Mouse (Mus musculus) megakaryocyte, embryonic 14.5 days (primary cell): ENCODE results near the gene Opcml. TPM values are rescaled to one million over a fixed set of nuclear protein-coding genes. Genes with fewer than 3 reads are reported as not detected.

ENCODE experiments used
- H3K27me3 ChIP-seq: replicated peaks from 2 replicates; pipeline ENCODE3; 2012; ENCODE audit warnings: inconsistent platforms
- H3K36me3 ChIP-seq: replicated peaks from 2 replicates; pipeline ENCODE3; 2012; ENCODE audit warnings: low read length, inconsistent platforms, mixed read lengths
- H3K4me1 ChIP-seq: 2 replicates; pipeline ENCODE4 v1.6.1; 2012; ENCODE audit warnings: inconsistent platforms
- H3K4me3 ChIP-seq: replicated peaks from 2 replicates; pipeline ENCODE3; 2012; ENCODE audit warnings: moderate library complexity, mild to moderate bottlenecking, inconsistent platforms
- H3K9me3 ChIP-seq: 2 replicates; pipeline ENCODE4 v1.6.1; 2012; ENCODE audit warnings: inconsistent platforms
- FLI1 ChIP-seq: IDR thresholded peaks from 2 replicates; pipeline ENCODE4 v1.6.1; 2012; ENCODE audit warnings: low read length, inconsistent platforms, mixed read lengths
- GATA1 ChIP-seq: IDR thresholded peaks from 3 replicates; pipeline ENCODE4 v1.6.1; 2012; ENCODE audit warnings: mixed read lengths, low read length, inconsistent platforms, borderline replicate concordance
- polyA plus RNA-seq: library from polyadenylated mRNA; stranded (reverse); fragments of >175 nt; gene quantifications from 2 replicates; pipeline ENCODE4 v1.2.3, GENCODE M21; 2012; ENCODE audit warnings: low replicate concordance; ENCODE audit not compliant: insufficient read depth

The Opcml gene
- polyA plus RNA-seq, 1 experiment: 0.07 TPM

DNA sequence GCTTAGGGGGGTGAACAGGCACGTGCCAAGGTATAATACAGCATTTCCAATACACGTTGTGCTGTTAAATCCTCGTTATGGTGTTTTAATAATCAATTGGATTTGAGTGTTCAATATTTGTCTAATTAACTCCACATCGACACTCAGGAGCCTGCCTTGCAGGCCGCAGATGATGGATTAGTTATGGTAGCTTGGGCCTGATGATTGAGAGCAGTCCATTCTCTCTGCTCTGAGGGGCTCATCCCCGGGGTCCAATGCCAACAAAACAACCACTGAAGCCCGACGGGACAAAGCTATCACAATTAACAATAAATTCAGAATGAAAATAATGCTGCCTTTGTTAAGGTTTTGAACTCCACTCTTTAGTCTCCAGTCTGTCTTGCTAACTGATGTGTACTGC is 641.6 kb downstream of the Opcml start:
- H3K27me3 ChIP-seq: no peaks in the 10 kb centered on the region
- TF ChIP-seq FLI1 (no peak), GATA1 (no peak)
- no peak overlapping the region for H3K4me3 ChIP-seq
- H3K4me1 ChIP-seq: no peaks in the 10 kb centered on the region
- 0 out of 2 replicates have a peak, but pooled peaks cover 5% of the 10 kb centered on the region for H3K9me3 ChIP-seq
- H3K36me3 ChIP-seq: no peaks in the 10 kb centered on the region

DNA sequence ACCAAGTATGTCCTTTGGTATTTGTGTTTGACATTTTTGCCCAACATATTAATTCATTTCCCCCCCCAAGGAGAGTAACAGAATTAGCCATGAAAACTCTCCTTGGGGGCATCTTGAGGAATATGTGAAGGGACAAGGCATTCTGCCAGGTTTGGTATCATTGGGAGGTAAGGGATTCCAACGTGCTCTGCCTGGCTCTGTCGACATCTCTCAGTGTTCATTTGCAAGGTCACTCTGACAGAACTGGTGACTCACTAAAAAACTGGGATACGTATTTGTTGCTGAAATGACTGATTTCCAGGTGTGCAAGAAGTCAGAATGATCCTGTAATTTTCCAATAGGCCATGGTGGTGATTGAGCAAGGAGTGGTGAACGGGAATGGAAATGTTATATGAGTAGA is 648.2 kb downstream of the Opcml start:
- Histone ChIP-seq H3K36me3 (no peaks in the 10 kb centered on the region), H3K27me3 (no peaks in the 10 kb centered on the region), H3K4me3 (no peak overlapping the region), H3K4me1 (no peaks in the 10 kb centered on the region), H3K9me3 (no peaks in the 10 kb centered on the region)
- no peak for TF ChIP-seq GATA1
- no peak for TF ChIP-seq FLI1

DNA sequence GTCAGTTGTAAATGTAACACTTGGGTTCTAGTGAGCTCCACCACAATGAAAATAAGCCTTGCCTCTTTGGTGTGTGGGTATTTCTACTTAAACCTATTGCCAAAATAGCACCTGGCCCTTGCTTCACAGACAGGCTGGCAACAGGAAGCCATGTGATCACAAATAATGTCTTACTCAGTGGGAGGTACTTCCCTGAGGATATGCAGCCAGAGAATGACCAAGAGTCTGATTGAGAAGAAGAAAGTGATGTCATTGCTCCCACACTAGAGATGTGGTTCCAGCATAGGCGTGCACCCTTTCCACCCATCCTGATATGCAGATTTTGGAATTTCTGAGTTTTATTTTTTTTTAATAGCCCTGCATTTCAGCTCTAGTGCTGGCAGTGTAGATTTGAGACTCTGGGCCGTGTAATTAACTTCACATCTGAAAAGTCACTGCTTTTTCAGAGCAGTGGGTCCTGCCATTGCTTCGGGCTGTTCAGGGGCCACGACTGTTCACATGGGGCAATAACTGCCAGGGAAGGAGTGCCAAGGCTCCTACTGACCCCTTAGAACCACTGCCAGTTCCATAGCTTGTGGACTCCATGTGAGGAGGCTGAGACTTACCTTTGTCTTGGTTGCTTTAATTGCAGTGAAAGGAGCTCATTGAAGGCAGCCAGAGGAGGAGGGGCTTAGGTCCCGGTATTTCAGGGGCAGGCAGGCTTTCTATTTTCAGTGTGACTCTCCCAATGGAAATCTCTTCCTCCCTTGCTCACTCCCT is 649.0 kb downstream of the Opcml start:
- H3K4me3 ChIP-seq: no peak overlapping the region
- no peaks in the 10 kb centered on the region for H3K9me3 ChIP-seq
- no peaks in the 10 kb centered on the region for H3K36me3 ChIP-seq
- no peaks in the 10 kb centered on the region for H3K27me3 ChIP-seq
- TF ChIP-seq FLI1 (no peak), GATA1 (no peak)
- H3K4me1 ChIP-seq: no peaks in the 10 kb centered on the region

DNA sequence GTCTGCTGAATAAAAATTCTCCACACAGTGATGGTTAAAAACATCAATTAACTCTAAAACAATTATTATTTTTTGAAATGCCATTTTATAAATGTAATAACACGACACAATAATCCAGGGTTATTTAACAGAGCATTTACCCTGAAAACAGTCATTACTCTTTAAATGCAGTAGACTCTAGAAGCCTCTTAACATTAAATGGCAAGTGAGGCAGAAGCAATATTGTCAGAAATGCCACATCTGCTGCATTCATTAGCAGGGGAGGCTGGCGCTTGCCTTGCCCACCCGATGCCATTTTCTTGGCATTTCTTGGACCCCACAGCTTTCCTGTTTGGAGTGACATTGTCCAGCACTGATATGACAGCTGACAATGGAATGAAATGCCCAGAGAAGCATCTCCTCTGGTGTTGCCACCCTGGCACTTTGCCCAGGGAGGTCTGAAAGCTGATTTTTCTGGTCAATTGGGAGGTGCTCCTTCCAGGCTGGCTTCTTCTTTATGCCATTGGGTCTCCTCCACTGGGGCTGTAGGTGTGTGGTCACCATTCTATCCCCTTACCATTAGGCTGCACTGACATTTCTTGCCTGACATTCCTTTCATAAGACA is 649.7 kb downstream of the Opcml start:
- TF ChIP-seq FLI1 (no peak), GATA1 (no peak)
- no peaks in the 10 kb centered on the region for H3K4me1 ChIP-seq
- H3K9me3 ChIP-seq: no peaks in the 10 kb centered on the region
- H3K27me3 ChIP-seq: no peaks in the 10 kb centered on the region
- no peaks in the 10 kb centered on the region for H3K36me3 ChIP-seq
- H3K4me3 ChIP-seq: no peak overlapping the region

DNA sequence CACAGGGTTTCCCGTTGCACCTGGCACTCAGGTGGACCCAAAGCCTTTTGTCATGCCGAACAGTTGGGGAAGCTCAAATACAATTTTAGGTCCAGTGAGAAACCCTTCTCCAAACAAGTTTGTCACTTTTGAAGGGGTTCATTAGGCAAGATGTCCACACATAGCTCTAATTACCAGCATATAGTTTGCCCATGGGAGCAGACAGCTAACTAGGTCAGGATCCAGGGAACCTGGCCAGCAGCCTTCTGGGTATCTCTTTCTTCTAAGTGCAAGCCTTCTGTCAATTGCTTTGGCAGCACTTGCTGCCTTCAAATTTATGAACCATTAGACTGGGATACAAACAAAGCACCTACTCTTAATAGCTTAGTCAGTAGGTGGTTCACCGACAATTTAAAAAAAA is 653.9 kb downstream of the Opcml start:
- 0 out of 2 replicates have a peak, but pooled peaks cover 2% of the 10 kb centered on the region for H3K9me3 ChIP-seq
- TF ChIP-seq GATA1: no peak
- TF ChIP-seq FLI1: no peak
- no peaks in the 10 kb centered on the region for H3K4me1 ChIP-seq
- H3K4me3 ChIP-seq: no peak overlapping the region
- H3K36me3 ChIP-seq: no peaks in the 10 kb centered on the region
- H3K27me3 ChIP-seq: no peaks in the 10 kb centered on the region

DNA sequence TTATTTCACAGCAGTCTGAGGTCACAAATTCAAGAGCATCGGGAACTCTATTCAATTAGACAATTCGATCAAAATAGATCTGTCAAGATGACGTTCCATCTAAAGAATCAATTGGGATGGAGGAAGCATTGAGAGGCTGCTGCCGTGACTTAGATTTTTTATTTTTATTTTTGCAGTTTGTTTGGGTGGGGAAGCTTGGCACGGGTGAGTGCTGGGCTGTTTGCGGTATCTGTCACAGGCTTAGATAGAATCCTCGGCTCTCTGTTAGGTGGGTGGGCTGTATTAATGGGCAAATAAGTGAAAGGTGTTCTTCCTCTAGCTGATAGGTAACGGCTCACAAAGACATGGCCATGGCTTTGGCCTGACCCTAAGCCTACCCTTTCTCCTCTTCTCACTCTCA is 654.4 kb downstream of the Opcml start:
- H3K4me1 ChIP-seq: no peaks in the 10 kb centered on the region
- H3K27me3 ChIP-seq: no peaks in the 10 kb centered on the region
- 0 out of 2 replicates have a peak, but pooled peaks cover 2% of the 10 kb centered on the region for H3K9me3 ChIP-seq
- no peak for TF ChIP-seq FLI1
- H3K4me3 ChIP-seq: no peak overlapping the region
- no peaks in the 10 kb centered on the region for H3K36me3 ChIP-seq

DNA sequence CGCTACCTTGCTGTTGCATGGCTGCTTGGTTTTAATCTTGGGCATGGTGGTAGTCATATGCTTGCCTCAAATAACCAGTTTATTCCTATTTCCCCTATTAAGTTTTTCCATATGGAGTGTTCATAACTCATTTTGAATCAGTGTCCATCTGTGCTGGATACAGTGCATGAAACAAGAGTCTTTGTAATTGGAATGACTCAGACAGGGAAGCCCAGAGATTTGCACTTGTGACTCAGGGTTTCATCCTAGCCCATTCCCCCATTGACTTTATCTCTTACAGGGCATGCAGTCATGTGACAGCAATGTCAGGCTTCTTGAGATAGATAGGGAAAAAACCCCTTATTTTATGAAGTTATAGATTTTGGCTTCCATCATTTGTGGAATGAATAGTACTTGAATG is 655.3 kb downstream of the Opcml start:
- no peaks in the 10 kb centered on the region for H3K4me1 ChIP-seq
- no peaks in the 10 kb centered on the region for H3K27me3 ChIP-seq
- H3K36me3 ChIP-seq: no peaks in the 10 kb centered on the region
- 0 out of 2 replicates have a peak, but pooled peaks cover 2% of the 10 kb centered on the region for H3K9me3 ChIP-seq
- TF ChIP-seq FLI1 (no peak), GATA1 (no peak)
- no peak overlapping the region for H3K4me3 ChIP-seq

DNA sequence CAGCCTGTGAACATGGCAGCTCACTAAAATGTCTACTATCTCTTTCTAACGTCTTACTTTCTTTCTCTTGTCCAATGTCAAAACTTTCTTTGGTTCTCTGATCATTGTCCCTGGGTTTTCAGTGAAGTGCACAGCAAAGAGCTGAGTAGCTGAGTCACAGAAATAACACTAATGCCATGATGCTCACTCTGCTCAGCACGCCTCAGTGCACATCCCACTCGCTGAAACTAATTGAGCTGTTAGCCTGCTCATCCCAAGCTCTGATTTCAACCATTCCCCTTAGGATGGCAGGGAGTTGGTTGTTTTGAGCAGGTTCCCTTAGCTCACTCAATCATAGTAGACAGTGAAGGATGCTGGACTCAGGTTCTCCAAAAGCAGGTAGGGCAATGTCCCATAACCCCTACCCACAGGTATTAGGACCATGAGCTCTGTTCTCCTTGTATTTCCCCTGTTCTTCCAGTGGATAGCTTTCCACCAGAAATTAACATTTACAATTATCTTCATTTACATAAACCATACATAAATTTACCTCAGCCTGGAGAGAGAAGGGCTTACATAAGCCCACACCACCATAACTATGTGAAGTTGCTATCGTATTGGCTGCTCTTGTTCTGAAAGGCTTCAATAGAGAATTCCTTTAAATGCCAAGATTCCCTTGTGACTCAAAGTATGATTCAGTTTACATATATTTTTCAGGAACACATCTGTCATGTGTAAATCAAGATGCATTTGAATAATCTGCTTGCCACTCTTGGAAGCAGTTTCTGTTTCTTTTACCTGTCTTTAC is 655.9 kb downstream of the Opcml start:
- Histone ChIP-seq H3K4me3 (no peak overlapping the region), H3K36me3 (no peaks in the 10 kb centered on the region), H3K4me1 (no peaks in the 10 kb centered on the region), H3K27me3 (no peaks in the 10 kb centered on the region), H3K9me3 (0 out of 2 replicates have a peak, but pooled peaks cover 2% of the 10 kb centered on the region)
- TF ChIP-seq GATA1 (no peak), FLI1 (no peak)

DNA sequence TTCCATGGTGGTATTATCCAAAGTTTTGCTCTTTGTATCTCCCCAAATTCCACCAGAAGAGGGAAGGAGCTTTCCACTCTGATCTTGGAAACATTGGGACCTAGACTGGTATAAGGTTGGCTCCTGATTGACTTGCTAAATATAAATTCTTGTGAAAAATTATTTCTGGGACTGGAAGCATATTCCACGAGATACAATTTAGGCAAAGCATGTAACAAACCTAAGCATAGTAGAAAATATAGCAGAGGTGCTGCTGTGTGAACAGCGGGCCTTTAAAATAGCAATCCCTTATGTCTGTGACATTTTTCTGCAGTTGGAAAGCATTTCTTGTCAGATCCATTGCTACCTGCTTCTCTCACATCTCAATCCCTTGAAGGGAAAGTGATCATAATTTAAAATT is 661.9 kb downstream of the Opcml start:
- no peaks in the 10 kb centered on the region for H3K27me3 ChIP-seq
- H3K36me3 ChIP-seq: no peaks in the 10 kb centered on the region
- H3K9me3 ChIP-seq: no peaks in the 10 kb centered on the region
- TF ChIP-seq GATA1: no peak
- no peak for TF ChIP-seq FLI1
- H3K4me3 ChIP-seq: no peak overlapping the region
- no peaks in the 10 kb centered on the region for H3K4me1 ChIP-seq

DNA sequence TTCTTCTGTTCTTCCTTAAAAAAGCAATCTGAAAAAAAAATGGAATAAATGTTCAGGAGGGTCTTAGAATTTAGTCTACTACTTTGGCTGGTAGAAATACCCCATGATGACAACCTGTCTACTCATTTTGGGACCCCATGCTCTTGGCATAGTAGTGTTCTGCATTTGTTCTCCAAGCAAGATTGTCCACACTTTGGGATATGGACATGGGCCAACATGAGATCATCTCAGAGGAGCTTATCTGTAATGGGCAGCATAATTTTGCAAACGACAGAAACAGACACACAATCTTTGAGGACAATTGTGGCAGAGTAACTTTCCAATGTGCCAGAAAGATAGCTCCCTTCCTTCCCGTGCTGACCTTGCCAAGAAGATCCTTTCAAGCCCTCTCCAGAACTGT is 662.5 kb downstream of the Opcml start:
- TF ChIP-seq GATA1 (no peak), FLI1 (no peak)
- H3K36me3 ChIP-seq: no peaks in the 10 kb centered on the region
- no peaks in the 10 kb centered on the region for H3K4me1 ChIP-seq
- no peak overlapping the region for H3K4me3 ChIP-seq
- no peaks in the 10 kb centered on the region for H3K27me3 ChIP-seq
- no peaks in the 10 kb centered on the region for H3K9me3 ChIP-seq
